Mouse (Mus musculus): Measurements from ENCODE around the gene Gm21060.
"Not testable (repeated sequence)": the region's sequence is repeated elsewhere in the genome, so short reads cannot be mapped to it uniquely, and the experiment has no call there.

Gm21060 gene

DNA sequence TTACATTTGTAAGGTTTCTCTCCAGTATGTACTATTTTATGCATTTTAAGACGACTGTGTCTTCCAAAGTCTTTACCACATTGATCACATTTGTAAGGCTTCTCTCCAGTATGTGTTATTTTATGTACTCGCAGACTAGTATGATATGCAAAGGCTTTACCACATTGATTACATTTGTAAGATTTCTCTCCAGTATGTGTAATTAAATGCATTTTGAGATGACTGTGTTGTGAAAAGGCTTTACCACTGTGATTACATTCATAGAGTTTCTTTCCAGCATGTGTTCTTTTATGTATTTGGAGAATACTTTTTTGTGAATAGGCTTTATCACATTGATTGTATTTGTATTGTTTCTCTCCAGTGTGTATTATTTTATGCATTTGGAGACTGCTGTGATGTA lies at the start of gene Gm21060:
Gene Gm21060 (minus strand): TSS at position 101 of the 400 bp plus-strand sequence.
- no peak for DNase-seq (ENCODE audit: low read depth)

DNA sequence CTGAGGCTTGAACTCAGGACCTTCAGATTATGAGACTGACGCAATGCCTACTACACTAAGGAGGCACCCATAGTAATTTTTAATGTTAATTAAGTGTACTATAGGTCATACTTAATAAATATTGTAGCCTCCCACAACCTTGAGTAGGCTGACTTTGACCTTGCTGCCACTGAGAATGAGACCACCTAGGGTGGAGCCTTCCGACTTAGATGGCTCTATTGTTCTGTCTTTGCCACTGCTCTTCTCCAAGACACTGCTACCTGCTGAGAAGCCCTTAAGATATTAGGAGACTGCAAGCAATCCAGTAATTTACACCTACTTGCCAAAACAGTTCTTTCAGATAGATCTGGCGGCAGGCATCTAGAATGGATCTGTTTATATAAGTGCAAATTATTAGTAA lies 24.0 kb upstream of the Gm21060 start:
- not testable (repeated sequence) for DNase-seq (ENCODE audit: low read depth)

DNA sequence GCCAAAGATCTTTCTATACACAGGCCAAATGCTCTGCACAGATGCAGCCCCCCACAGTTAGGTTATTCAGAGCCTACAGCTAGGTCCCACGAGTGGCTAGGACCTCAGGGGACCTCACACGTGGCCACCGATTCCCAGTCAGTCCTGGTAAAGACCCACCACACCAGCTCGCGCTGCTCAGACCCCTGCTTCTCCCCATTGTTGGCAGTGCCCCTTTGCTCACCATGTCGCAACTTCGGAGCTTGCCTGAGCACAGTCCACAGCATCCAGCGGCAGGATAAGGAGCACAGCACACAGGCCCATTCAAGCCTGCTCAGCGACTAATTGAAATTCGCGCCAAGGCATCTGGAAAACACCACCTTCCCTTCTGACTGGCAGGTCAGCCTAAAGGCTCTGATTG lies 16.3 kb upstream of the Gm21060 start:
- not testable (repeated sequence) for DNase-seq (ENCODE audit: low read depth)

DNA sequence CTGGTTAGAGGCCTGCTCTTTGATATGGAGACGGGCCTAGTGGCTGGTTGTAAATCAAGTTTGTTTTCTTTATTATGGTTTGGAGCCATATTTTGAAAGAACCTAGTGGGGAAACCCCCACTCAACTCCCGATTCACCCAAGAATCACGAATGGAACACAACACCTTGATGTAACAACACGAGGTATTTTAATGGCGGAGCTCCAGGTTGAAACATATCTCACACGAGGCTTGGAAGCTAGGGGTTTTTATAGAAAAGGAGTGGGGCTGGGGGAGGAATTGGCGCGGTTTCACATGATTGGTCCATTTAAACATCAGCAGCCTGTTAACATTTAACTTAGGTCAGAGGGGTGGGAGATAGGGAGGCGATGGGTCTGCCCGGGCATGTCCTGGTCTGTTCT lies 15.5 kb upstream of the Gm21060 start:
- not testable (repeated sequence) for DNase-seq (ENCODE audit: low read depth)

DNA sequence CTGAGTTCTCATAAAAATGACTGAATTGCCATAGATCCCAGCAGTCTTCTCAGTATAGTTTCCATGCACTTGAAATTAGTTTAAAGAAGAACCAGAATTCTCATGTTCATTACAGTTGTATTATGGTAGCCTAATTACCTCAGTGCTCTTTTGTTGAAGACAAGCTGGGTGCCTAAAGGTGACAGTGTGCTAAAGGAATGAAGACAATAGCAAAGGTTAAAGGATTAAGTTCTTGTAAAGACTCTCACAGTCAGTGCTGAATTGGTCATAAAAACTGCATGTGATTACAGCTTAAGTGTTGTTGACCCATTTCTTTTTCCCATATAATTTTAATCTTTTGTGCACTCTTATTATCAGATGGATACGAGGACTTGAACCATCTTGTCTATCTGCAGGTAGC lies 11.2 kb upstream of the Gm21060 start:
- DNase-seq (ENCODE audit: low read depth), result not testable (repeated sequence)

DNA sequence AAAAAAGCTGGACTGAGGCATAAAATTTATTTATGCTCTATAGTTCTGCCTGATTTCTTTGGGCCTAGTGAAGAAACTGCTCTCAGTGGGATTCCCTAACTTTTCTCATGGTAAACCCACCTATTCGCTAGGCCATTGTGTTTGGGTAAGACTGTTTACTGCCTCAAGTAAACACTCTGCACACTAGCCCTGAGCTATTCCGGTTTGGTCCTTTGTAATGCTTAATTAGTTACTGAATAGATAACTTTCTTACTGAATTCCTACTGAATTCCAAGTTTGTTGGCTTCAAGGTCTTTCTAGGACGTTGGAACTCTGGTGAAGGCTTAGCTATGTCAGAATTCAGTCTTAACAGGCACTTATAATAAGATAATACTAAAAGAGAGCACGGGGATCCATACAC lies 11.8 kb downstream of the Gm21060 start:
- not testable (repeated sequence) for DNase-seq (ENCODE audit: low read depth)

DNA sequence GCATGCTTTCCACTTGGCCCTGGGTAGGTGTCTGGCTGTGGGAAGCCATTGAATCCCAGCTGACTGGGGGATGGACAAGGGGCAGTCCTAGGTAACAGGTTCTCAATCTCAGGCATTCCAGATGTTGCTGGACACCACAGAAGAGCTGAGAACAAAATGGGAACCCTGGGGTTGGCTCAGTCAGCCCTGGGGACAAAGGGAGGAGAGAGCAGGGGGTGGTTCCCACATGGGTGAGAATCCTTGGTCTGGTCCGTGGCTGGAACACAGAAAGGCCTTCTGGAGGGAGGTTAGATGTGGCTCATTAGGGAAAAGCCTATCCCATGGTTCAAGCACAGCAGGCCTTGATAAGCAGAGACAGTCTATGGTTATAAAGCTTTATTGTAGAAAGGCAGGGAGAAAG lies 13.3 kb downstream of the Gm21060 start:
- DNase-seq (ENCODE audit: low read depth), result no peak

DNA sequence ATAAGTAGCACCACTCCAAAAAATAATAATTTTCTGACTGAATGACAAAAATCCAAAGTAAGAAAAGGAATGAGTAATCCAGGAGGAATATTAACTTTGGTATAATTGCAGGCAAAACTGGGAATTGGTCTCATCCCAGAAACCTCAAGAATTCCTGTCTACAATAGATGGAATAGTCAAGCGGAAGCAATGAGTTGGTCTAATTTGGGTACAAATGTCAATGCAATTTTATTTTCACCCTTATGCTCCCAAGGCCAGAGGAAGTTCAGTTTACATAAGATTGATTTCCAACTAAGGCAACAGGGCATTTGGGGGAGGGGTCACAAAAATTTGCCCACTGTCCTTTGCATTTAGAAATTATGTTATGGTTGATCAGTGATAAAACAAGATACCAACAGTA lies 21.4 kb downstream of the Gm21060 start:
- DNase-seq (ENCODE audit: low read depth), result no peak

DNA sequence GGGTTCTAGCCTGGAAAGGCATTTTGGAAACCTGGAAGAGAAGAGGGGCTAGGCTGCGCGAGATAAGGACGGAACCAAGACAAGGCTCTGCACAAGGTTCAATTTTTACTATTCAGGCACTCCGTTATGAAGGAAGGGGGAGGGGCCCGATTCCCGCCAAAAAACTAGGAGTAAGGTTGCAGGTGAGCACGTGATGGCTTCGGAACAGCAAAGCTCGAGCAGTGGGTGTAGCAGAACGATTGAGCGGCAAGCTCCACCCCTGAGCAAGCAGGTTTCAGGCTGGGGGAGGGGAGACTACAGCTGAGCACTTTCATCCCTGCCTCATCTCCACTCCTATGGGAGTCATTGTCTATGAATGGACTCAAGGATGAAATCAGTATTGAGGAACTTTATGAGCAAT lies 27.7 kb downstream of the Gm21060 start:
- DNase-seq (ENCODE audit: low read depth), result not testable (repeated sequence)

DNA sequence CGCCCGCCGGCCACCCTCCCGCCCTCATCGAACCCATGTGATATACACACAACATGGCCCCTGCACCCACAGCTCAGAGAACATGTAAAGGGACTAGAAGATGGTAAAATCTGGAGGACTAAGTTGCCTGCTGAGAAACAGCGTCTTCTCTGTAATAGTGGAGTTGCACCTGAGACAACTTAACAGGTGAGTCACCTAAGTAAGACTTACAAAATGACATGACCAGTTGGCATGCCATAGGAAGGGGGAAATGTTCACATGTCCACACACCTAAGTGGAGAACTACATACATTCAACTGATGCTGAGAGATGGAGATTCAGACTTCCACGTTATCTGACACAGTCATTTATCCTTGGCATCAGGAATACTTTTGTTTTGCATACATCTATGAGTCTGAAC lies 29.7 kb downstream of the Gm21060 start:
- no peak for DNase-seq (ENCODE audit: low read depth)

DNA sequence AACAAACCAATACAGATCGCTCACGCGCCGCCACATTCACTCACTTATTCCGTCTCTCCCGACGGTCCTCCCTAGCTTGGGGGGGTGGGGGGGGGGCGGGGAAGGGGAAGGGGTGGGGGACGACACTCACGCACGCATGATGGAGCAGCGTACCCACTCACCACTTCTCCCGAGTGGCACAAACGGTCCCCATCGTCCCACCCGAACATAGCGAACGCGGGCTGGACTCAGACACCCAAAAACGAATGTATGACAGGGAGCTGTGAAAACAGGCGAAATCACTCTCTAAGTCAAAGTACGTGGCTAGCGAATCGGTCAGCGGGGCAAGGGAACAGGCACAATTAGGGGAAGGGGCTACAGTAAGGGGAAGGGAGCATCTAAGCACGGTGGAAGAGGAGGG lies 30.2 kb downstream of the Gm21060 start:
- DNase-seq (ENCODE audit: low read depth), result peak; percentile 87

DNA sequence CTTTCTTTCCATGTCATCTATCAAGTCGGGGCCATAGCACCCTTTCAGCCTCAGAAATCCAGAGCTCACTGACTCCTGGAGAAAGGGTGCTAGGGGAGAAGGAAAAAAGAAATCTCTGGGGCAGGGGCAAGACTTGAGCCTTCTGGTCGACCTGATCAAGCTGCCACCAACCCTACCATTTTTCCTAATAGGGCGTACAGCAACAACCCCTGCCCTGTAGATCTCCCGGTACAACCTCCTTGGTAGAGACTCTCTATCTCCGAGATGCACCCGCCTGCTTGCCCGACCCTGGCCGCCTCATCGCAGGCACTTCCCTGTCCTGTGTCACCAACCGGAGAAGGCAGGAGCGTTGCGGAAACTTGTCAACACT lies 30.6 kb downstream of the Gm21060 start:
- peak; percentile 15 for DNase-seq (ENCODE audit: low read depth)

DNA sequence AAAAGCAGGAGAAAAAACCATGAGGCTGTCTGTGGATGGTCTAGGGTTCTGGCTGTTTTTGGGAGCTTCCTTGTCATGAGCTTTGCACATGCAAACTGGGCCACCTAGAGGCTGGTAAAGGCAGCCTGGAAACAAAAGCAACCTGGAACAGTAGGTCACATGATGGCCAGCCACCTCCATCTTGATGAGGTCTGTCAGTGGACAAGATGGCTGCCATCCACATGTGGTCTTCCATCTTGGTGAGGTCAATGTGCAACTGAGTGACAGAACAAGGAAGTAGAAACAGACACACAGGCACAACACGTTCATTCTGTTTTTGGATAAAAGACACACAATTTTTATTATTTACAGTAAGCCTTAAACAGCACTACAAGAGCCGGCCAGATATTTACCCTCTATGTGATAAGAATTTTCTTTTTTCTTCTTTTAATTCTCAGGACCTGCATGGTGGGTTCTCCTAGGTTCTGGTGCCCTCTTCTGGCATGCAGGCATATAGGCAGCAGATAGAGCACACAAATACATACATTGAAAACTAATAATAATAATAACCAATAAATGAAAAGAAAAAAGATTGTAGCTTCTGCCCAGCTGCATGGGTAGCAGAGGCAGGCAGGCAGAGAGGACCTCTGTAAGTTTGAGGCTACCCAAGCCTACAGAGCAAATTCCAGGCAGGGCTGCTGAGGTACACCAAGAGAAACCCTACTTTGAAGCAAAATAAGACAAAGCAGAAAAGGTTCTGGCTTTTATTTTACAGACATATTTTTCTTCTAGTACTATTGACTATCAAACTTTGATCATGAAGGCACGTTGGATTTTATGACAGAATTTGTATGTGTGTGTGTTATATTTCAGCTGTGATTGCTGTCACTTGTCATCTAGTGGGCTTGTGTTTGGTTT lies 31.3 kb downstream of the Gm21060 start:
- DNase-seq (ENCODE audit: low read depth), result peak; percentile 91

DNA sequence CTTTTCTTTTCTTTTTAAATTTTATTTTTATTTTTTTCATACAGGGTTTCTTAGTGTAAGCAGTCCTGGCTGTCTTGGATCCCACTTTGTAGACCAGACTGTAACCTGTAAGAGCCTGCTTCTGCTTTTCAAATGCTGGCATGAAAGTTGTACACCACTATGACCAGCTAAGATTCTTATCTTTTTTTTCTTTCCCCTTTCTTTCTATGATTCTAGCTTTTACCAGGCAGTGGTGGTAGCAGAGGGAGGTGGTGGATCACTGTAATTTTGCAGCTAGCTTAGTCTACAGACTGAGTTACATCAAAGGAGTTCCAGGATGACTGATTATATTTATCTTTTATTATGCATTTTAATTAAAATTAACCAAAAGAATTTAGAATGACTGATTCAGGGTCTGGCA lies 31.9 kb downstream of the Gm21060 start:
- DNase-seq (ENCODE audit: low read depth), result no peak

DNA sequence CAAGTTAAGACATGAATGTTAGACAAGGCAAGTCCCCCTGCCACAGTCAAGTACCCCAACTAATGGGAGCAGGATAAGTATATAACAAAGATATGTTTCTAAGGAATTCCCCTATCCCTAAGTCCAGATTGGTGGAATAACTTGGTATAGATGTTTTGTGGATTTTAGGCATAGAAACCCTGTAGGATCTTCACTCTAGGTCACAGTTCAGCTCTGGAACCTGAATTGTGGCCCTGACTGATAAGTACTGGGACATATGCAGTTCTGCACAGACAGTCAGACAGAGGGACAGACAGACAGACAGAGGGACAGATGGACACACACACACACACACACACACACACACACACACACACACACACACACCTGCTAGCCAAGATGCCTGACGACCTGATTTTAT lies 32.6 kb downstream of the Gm21060 start:
- peak; percentile 63 for DNase-seq (ENCODE audit: low read depth)

DNA sequence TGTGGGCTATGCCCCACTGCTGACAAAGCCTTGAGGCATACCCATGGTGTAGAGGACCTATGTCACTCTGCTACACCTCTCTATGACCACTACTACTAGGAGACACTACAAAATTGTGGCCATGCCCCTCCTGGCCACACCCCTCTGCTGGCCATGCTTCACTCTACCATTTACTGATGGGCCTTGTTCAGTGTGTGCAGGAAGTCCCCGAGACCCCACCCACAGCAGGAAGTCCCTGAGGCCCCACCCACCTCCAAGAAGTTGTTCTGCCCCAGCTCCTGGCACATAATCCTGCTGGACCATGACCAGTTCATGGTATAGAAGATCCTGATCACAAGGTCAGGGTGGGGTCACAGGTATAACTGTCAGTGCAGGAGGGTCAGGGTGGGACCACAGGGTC lies 35.6 kb downstream of the Gm21060 start:
- DNase-seq (ENCODE audit: low read depth), result no peak

DNA sequence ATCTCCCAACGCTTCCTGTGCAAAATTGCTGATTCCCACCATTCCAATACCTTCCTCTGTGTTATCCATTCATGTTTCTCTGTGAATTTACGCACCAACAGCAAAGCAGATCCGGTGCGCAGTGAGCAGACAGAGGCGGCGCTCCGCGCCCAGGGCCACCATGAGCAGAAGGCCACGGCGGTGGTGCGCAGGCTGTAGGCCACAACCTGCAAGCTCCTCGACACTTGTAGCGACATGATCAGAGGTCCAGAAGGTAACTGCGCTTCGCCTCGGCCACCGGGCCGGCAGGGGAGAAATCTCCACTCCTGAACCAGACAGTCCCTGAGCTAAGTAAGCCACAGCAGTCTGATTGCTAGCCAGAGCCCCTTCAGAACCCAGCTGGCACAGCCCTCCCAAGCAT lies 39.1 kb downstream of the Gm21060 start:
- DNase-seq (ENCODE audit: low read depth), result no peak

DNA sequence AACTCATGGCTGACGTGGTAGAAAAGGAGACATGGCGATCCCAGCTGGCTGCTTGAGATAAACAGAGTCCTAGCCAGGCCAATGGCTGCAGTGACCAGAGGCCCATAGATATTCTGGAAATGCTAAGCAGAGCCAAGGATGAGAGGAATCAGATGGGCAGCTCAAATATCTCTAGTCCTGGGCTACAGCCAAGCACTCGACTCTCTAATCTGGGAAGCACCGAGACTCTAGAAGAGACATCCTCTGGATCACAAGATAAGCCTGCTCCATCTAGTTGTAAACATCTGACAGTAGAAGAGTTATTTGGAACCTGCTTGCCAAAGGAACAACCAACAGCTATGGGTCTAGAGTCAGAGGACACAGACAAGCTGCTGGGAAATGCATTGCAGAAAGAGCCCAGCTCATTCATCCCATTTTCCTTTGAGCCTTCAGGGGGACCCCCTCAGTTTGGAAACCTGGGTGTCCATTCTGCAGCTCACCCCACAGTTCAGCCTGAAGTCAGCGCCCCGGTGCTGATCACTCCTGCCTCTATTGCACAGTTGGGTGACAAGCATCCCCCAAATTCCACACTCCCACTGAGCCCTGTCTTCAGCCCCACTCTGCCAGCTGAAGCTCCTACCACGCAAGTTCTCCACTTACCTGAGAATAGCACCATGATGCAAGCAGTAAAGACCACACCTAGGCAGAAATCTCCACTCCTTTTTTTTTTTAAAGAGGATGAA lies 40.5 kb downstream of the Gm21060 start:
- DNase-seq (ENCODE audit: low read depth), result no peak

DNA sequence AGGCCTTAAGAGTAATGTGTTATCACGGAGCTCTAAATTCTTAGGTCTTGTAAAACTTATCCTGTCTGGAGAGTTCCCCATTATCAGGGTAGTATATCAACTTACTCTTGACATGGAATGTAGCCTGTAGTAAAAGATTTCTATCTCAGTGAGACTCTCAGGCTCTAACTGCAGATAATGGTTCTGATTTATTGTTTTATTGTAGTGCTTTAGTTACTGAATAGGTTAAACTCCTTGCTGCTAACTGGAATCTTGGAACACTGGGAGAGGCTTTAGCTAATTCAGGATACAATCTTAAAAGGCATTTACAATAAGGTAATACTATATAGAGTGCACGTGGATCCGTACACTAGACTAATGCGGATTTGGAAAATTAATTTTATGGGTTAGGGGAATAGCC lies 49.5 kb downstream of the Gm21060 start:
- DNase-seq (ENCODE audit: low read depth), result not testable (repeated sequence)
